Mouse (Mus musculus) C2C12 (cell line): ENCODE measurements around the gene Cdk19.

Experiments used
- CEBPB ChIP-seq: IDR thresholded peaks from one replicate; pipeline ENCODE4 v1.6.1; 2011; ENCODE audit warnings: low read depth, mild to moderate bottlenecking, control low read depth, moderate library complexity
- CTCF ChIP-seq: IDR thresholded peaks from one replicate; pipeline ENCODE4 v1.5.1; 2011; ENCODE audit not compliant: control insufficient read depth, insufficient read depth, insufficient read length
- FOSL1 ChIP-seq: IDR thresholded peaks from one replicate; pipeline ENCODE4 v1.8.0; 2011; ENCODE audit warnings: mild to moderate bottlenecking, low read length; ENCODE audit not compliant: poor library complexity, insufficient read depth, severe bottlenecking
- MAX ChIP-seq: IDR thresholded peaks from one replicate; pipeline ENCODE4 v1.6.1; 2011; ENCODE audit warnings: mild to moderate bottlenecking, control low read depth
- MYOD1 ChIP-seq: IDR thresholded peaks from one replicate; pipeline ENCODE4 v1.6.1; 2011; ENCODE audit warnings: low read depth; ENCODE audit not compliant: control insufficient read depth, insufficient read length
- MYOG ChIP-seq: IDR thresholded peaks from one replicate; pipeline ENCODE4 v1.6.1; 2011; ENCODE audit not compliant: control insufficient read depth, insufficient read length; ENCODE audit errors: extremely low read depth
- USF1 ChIP-seq: IDR thresholded peaks from one replicate; pipeline ENCODE4 v1.6.1; 2011; ENCODE audit warnings: low read depth, mild to moderate bottlenecking, control low read depth, moderate library complexity

GRCm38 (mm10) chr10:40374828-40375227, 35.5 kb downstream of the Cdk19 start:
- no peak for TF ChIP-seq CTCF
- no peak for TF ChIP-seq USF1
- TF ChIP-seq CEBPB, result no peak
- TF ChIP-seq MYOG, result no peak
- no peak for TF ChIP-seq MAX
- TF ChIP-seq MYOD1, result no peak
- TF ChIP-seq FOSL1, result no peak
